Mouse (Mus musculus): ENCODE measurements around the gene Srpk1.

The Srpk1 gene

DNA sequence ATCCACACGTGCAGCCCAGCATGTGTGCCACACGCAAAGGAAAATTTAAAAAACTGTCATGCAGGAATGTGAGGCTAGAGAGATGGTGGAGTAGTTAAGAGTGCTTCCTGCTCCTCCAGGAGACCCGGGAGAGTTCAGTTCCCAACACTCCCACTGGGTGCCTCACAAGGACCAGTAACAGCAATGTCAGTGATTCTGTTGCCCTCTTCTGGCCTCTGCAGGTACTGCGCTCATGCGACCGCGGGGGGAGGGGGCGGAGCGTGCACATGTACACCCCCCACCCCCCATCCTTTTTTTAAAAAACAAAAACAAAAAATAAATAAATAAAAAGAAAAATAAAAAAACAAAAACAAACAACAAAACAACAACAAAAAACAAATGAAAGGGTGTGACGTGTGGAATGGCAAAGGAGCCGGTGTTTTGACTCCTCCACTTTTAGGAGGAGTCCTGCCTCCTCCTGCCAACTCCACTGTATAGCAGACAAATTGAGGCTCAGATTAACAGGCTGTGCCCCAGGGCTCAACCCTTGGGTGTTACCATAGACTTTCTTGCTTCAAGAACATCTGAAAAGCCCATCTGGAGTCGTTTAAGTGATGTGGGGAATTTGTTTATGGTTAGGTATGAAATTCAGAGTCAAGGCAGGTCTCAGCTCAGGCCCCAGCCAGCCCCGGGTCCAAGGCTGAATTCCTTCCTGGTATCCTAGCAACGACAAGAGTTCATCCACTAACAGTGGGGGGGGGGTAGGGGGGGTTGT is 69.3 kb downstream of the Srpk1 start:
- DNase-seq = peak; percentile 62

DNA sequence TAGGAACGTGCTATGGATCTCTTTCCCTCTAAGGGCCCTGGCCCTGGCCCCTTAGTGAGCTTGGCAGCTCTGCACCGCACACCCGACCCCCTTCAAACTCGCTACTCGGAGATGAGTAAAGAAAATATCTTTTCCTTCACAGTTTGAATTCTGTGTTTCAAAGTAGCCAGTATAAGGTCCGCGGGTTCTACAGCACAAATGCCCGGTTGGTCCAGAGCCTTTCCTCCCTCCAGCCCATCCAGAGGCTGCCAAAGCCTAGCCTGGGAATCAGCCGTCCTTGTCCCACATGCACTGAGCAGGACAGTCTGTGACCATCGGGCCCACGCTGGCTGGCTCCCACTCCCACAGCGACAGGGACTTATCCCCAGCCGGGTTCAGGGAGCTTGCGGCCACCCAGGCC is 73.4 kb downstream of the Srpk1 start, which contains the start of gene Clpsl2:
TSS of gene Clpsl2 (plus strand) at position 301 of the 400 bp plus-strand sequence.
- no peak for DNase-seq

DNA sequence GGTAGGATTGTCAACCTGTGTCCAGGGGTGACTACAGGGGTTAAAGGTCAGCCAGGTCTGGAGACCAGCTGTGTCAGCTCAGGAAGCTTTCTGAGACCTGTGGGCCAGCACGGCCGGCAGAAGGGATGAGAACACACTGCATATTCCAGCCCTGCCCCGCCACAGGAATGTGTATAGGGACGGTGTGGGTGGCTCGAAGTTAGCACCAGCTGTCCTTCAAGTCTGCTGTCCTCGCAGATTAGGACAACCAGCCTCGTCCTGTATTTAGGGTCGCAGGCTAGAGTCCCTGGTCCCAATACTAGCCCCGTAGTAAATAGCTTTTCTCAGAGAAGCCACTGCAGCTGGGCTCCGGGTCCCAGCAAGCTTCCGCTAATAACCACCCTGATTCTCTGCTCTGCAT is 74.0 kb downstream of the Srpk1 start:
- DNase-seq = no peak

- DNase-seq = no peak
Measured at GRCm38 (mm10) chr17:28546925-28547324, 75.6 kb downstream of the Srpk1 start.

DNA sequence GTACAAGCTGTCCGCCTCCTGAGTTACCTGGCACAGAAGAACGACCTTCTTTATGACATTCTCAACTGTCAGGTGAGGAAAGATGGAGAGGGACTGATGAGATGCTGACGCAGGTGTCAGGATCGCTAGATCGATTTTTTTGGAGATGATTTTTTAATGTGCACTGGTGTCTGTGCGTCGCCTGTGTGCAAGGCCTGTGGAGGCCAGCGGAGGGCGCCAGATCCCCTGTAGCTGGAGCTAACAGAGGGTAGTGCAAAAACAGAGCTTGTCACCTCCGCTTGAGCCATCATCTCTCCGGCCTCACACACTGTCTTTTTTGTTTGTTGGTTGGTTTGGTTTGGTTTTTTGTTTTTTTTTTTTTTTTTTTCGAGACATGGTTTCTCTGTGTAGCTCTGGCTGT is 84.6 kb downstream of the Srpk1 start:
- no peak for DNase-seq

All from layer of hippocampus, adult 9-11 months (tissue).